ENCODE assay signal across 8 mouse cellular contexts in the genomic region with DNA sequence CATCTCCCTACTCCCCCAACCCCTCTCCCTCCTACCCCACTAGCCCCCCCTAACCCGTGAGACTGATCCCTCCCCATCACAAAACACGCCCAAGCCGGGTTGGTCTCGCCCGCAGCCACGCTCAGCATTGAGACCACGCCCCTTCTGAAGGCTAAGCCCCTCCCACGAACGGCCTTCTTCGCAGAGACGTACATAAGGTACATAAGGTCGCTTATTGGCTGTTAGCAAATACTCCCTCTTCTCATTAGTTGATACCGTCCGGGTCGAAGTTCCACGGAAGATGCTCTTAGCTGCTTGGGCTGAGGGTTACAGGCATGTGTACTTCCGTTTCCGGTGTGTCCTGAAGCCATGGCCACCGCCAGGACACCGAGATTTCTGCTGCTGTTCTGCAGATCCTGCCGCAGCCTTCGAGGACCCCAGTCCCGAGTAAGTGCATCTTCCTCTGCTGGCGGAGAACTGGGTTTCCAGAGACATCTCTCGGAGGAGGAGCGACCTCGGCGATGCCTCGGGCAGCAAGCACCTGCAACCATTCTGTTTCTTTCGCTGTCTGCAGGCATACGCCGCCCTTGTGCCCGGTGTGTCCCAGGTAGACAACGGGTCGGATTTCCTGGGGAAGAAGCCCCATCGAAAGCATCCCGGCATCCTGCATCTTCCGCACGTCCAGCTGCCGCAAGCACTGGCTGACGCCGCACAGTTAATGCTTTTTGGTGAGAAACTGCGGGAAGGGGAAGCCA. TPM values are rescaled to one million over a fixed set of nuclear protein-coding genes. Genes with fewer than 3 reads are reported as not detected.
DNase-seq lines count a peak whose midpoint lies in the region; ATAC-seq lines count a peak whose summit lies in the region.

Mettl17 (plus strand) TSS at position 245 of the 734 bp plus-strand sequence.

- peak within 1 kb of the TSS; percentile 86 for H3K4me2 ChIP-seq in forebrain, embryonic 14.5 days (ENCODE audit: low read length)
- peak within 1 kb of the TSS; percentile 77 for H3K4me2 ChIP-seq in neural tube, embryonic 15.5 days

- peak within 1 kb of the TSS; percentile 68 for H3K4me3 ChIP-seq in forebrain, embryonic 14.5 days (ENCODE audit: low read depth, low read length)
- peak within 1 kb of the TSS; percentile 76 for H3K4me3 ChIP-seq in neural tube, embryonic 15.5 days (replicated peaks)

- H3K27me3 ChIP-seq in forebrain, embryonic 14.5 days (replicated peaks; ENCODE audit: control insufficient read depth, insufficient read depth, low read length): no peaks in the 10 kb centered on the region
- no peaks in the 10 kb centered on the region for H3K27me3 ChIP-seq in neural tube, embryonic 15.5 days (replicated peaks)

- DNase-seq in ES-CJ7 (ENCODE audit: low read depth, low spot score): peak; percentile 99
- DNase-seq in cerebellum, adult 11 months: peak; percentile 90
- peak; percentile 99 for DNase-seq in forebrain, embryonic 14.5 days (ENCODE audit: low spot score)
- DNase-seq in heart, postnatal 14 days: peak; percentile 90 to 95
- peak; percentile 95 for DNase-seq in layer of hippocampus, adult 11-12 months (ENCODE audit: low spot score)
- DNase-seq in lung, adult 18-20 months: peak; percentile 95 to 97
- DNase-seq in testis, postnatal 14 days (ENCODE audit: low spot score): peak; percentile 92

- ATAC-seq in forebrain, embryonic 14.5 days: peak; percentile 98
- ATAC-seq in neural tube, embryonic 15.5 days (ENCODE audit: low FRiP score): peak; percentile 98

- peaks cover 31% of the 10 kb centered on the region for H3K36me3 ChIP-seq in forebrain, embryonic 14.5 days (ENCODE audit: control insufficient read depth, insufficient read depth, low read length)
- peaks cover 32% of the 10 kb centered on the region for H3K36me3 ChIP-seq in neural tube, embryonic 15.5 days

- peak within 1 kb of the TSS; percentile 79 for H3K9ac ChIP-seq in forebrain, embryonic 14.5 days (ENCODE audit: low read length)
- H3K9ac ChIP-seq in neural tube, embryonic 15.5 days (replicated peaks): peak within 1 kb of the TSS; percentile 73

- H3K4me1 ChIP-seq in forebrain, embryonic 14.5 days (ENCODE audit: control insufficient read depth, insufficient read depth, low read length): peaks cover 10% of the 10 kb centered on the region; the same call in 1 of the 2 replicates
- peaks cover 18% of the 10 kb centered on the region for H3K4me1 ChIP-seq in neural tube, embryonic 15.5 days

- H3K9me3 ChIP-seq in forebrain, embryonic 14.5 days (replicated peaks; ENCODE audit: control insufficient read depth, low read length): no peaks in the 10 kb centered on the region
- no peaks in the 10 kb centered on the region for H3K9me3 ChIP-seq in neural tube, embryonic 15.5 days (replicated peaks)

- H3K27ac ChIP-seq in forebrain, embryonic 14.5 days (ENCODE audit: low read depth, low read length): peak within 1 kb of the TSS; percentile 86
- peak within 1 kb of the TSS; percentile 85 for H3K27ac ChIP-seq in neural tube, embryonic 15.5 days (replicated peaks)

- under 1% methylated on average over 43 of the region's 43 CpGs for WGBS in forebrain, embryonic 14.5 days
- under 1% methylated on average over 43 of the region's 43 CpGs for WGBS in neural tube, embryonic 15.5 days

- intact Hi-C loops in heart, postnatal 14 days (cut with DNase I): loop anchor here (10.0 kb wide), 1 partner anchor 420 kb away; the partner anchor contains the start of gene Mettl3

RNA-seq across cellular contexts. Expression of gene Mettl17, which starts in this region (rescaled TPM):
- 64.7 and 64.9 TPM in 2 replicates for polyA plus RNA-seq in forebrain, embryonic 14.5 days (2014; fragmentation: Nextera tagmentation; extraction: Ambion mirVana)
- total RNA-seq in heart, postnatal 14 days (2021): 10 to 100 TPM; 18.6 to 30.2 TPM
- 83.5 and 90.9 TPM in 2 replicates for polyA plus RNA-seq in neural tube, embryonic 15.5 days (2015; fragmentation: Nextera tagmentation; extraction: Ambion mirVana)

Comparison
In these comparisons a context has a peak if more than half of its experiments do, and no peak if none do; other contexts are left out.
1. Peak in every context shown above with its lines: DNase-seq, ATAC-seq, H3K4me3 ChIP-seq and H3K27ac ChIP-seq.